Mouse (Mus musculus): ENCODE results near the gene Kcne3.

The Kcne3 gene

DNA sequence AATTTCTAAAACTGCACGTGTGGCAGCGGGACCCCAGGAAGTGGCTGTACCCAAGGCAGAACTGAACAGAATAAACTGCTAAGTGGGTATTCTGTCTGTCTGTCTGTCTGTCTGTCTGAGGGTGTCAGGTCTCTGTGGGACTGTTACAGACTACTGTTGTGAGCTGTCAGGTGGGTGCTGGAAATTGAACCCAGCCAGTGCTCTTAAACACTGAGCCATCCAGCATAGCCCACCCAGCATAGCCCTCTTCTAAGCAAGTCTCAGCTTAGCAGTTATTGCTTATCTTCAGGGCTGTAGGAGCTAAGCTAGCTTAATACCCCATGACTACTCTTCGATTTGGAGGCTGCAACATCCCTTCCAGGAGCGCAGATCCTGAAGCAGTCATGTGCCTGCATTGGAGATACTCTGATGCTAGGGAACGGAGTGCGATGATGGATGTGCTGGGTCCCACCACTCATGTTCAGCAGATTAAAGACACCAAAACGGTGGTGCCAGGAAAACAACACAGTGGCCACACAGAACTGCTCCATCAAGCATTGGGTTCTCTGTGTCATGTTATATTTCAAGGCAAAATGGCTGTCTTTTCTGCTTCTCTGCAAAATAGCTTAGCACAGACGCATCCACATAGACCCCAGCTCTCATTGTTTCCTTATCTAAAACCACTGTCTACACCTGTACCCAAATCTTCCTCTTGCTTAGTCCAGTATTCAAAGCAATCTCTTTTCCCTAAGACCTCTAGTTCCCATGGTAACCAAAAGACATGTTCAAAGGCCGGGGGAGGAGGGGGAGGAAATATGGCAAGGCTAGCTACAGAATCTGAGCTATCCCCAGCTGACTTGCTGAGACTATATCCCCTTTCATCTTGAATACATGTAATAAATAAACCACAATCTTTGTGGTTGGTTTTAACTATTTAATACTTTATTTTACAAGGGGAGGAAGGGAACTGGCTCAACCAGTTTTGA lies 40.6 kb downstream of the Kcne3 start:
- CTCF ChIA-PET, result no interaction called here
- POLR2A ChIA-PET, result interaction anchor here in 2 of 4 experiments (0.9 to 1.2 kb wide), 3 partner anchors 10 to 1712 kb away, joined by 3 read pairs; no protein-coding TSS in a partner anchor

DNA sequence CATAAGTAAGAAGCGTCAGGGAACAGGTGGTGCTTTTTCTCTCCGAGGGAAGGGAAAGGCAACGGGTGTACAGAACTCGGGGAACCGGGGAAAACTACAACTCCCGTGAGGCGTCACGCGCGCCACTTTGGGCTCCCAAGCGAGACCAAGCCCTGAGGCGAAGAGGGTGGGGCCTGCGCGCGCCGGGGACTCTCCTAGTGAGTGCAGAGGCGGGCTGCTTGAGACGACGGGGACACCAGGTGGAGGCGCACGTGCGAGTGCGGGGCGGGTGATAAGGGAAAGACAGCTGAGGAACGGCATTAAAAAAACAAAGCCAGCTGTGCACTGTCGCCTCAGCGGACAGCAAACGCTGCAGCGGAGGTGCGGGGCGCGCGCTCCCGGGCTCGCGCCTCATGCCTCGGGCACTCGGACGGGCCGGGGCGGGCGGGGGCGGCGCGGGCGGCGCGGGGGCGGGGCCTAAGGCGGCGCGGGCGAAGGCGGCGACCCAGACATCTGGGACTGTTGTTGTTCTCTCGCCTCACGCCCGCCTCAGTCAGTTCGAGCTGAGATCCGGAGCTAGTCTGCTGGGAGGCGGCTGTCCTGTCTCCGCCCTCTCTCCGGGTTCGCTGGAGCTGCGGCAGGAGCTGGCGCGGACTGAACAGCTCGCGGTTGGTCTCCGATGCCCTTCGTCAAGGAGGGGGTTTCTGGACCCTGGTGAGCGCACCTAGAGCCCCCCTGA lies 51.0 kb downstream of the Kcne3 start, which contains the start of gene Pgm2l1:
Pgm2l1 (plus strand) TSS at position 237 of the 718 bp plus-strand sequence.
- CTCF ChIA-PET, result interaction anchor here in 2 of 4 experiments (0.5 to 1.0 kb wide), 2 partner anchors 49 to 834 kb away, joined by 3 to 5 read pairs; no protein-coding TSS in a partner anchor

DNA sequence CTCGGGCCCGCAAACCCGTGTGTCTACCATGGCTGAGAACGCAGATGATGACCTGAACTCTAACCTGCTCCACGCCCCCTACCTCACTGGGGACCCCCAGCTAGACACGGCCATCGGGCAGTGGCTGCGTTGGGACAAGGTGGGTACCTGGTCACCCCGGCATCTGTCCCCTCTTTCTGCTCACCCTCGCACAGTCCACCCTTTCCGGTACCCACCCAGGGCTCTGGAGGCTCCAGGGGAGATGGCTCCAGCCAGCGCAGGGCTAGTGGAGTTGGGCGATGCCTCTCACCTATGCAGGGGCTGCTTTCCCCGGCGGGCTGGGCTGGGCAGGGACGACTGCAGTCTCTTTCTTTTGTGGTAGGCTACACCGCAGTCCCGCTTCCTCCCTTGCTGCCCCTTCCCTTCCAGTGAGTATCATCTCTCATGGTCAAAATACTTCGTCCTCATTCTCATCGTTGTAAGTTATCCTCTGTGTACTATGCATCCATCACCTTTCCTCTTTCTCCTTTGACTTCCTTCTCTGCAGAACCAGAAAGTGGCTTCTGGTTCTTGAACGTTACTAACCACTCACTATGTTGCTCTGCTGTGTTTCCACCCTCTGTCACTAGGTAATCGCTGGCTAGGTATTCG lies 51.7 kb downstream of the Kcne3 start:
- CTCF ChIA-PET, result interaction anchor here in 2 of 4 experiments (0.5 to 1.0 kb wide), 2 partner anchors 49 to 833 kb away, joined by 3 to 5 read pairs; no protein-coding TSS in a partner anchor
- POLR2A ChIA-PET, result interaction anchor here (0.5 to 1.5 kb wide), 22 partner anchors 10 to 379 kb away, joined by 3 to 18 read pairs (median 4); partner anchors contain the start of genes Lipt2 (in 3 of the 4), Pold3 (in 2 of the 4), C2cd3 (in 1 of the 4) and Ppme1 (in 1 of the 4)

More for the DNA sequence above, 51.0 kb downstream of the Kcne3 start, which contains the start of gene Pgm2l1:
- POLR2A ChIA-PET, result interaction anchor here (0.5 to 1.5 kb wide), 22 partner anchors 10 to 380 kb away, joined by 3 to 18 read pairs (median 4); partner anchors contain the start of genes Lipt2 (in 3 of the 4), Pold3 (in 2 of the 4), C2cd3 (in 1 of the 4) and Ppme1 (in 1 of the 4)

DNA sequence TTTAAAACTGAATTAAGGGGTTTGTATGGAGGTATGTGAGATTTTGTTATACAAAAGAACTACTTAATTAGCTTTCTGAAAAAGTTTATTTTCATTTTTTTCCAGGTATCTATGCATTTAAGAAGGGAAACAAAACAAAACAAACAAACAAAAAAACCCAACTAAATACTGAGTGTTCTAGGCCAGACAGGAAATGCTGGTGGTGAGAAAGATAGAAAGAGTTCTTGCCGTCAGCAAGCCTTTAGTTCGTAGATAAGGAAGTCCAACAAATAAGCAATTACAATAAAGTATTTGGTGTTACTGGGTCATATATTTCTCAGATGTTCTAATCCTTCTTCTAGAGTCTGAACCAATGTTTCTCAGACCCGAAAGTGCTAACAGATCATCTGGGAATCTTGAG lies 52.7 kb downstream of the Kcne3 start:
- POLR2A ChIA-PET, result interaction anchor here in 2 of 4 experiments (1.0 to 1.2 kb wide), 3 partner anchors 10 to 252 kb away, joined by 3 read pairs; no protein-coding TSS in a partner anchor

DNA sequence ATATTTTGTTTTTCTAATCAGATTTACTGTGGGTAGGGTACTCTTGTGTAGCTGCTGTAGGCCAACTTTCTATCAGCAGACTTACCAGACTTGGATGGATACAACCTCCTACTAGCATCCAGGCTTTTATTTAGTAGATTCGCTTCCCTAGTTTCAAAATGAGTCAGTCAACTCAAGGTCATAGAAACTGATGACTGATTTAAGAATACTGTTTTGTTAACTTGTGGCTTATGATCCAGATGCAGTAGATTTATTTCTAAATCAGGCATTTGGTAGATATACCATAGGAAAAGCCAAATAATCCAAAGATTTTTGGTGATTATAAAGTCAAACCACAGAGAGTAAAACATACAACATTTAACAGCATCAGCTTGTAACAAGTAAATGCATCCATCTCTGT lies 54.3 kb downstream of the Kcne3 start:
- ChIA-PET POLR2A (no interaction called here), CTCF (no interaction called here)

More for the DNA sequence above, 52.7 kb downstream of the Kcne3 start:
- CTCF ChIA-PET, result no interaction called here

DNA sequence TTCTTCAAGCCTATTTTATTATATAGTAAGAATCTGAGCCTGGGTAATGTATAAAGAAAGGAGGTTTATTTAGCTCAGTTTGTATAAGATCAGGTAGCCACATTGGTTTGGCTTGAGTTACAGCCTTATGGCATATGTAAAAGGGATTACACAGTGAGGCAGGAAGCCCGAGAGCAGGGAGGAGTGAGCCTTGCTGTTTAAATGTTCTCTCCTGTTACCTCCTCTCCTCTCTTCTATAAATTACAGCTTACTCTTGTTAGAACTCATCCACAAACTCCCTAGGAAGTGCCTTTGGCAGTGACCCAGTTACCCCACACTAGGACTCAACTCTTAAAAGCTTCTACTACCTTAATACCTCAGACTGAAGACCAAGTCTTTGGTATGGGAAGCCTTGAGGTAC lies 55.4 kb downstream of the Kcne3 start:
- ChIA-PET CTCF (interaction anchor here in 2 of 4 experiments (0.6 to 0.7 kb wide), 2 partner anchors 300 to 432 kb away, joined by 3 to 5 read pairs; no protein-coding TSS in a partner anchor), POLR2A (interaction anchor here in 1 of 4 experiments (1.2 to 1.4 kb wide), 2 partner anchors 10 to 12 kb away, joined by 4 read pairs; no protein-coding TSS in a partner anchor)

DNA sequence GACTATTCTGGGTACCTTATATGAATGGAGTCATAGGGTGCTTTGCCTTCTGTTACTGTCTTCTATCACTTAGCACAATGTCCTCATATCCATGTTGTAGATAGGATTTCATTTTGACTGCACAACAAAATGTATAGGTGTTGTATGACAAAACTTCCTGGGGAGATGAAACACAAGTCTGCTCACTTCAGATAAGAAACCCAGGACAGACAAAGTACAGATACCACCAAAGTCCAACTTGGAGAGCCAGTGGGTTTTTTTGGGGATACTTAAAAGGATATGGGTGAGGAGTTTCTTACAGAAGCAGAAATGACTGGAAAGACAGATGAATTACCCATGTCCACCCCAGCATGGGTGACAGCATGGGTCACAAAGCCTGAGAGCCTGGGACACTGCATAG lies 57.4 kb downstream of the Kcne3 start:
- ChIA-PET CTCF (no interaction called here), POLR2A (no interaction called here)

All from embryonic stem cell, embryonic (primary cell).